Mouse (Mus musculus): ENCODE measurements around the gene D030056L22Rik. TPM values are rescaled to one million over a fixed set of nuclear protein-coding genes. Genes with fewer than 3 reads are reported as not detected.

Gene D030056L22Rik
- total and polyA plus RNA-seq, 3 experiments: 19.5 to 36.5 (median 25.2) TPM

GRCm38 (mm10) chr19:18758269-18758668 is 45.3 kb downstream of the D030056L22Rik start:
- H3K4me1 ChIP-seq (ENCODE audit: insufficient read depth, low read depth, low read length): no peaks in the 10 kb centered on the region
- TF ChIP-seq POLR2AphosphoS5 (IDR thresholded peaks at IDR 0.05; ENCODE audit: insufficient replicate concordance, low read depth, low read length) (no peak), CTCF (IDR thresholded peaks at IDR 0.05; ENCODE audit: low read depth, low read length) (no peak), GATA2 (IDR thresholded peaks at IDR 0.05; ENCODE audit: borderline replicate concordance, low read depth, low read length) (no peak), GATA1 (IDR thresholded peaks at IDR 0.05; ENCODE audit: borderline replicate concordance, low read length) (no peak), TAL1 (conservative IDR thresholded peaks at IDR 0.05; ENCODE audit: low read depth, low read length) (no peak)
- H3K4me3 ChIP-seq (ENCODE audit: low read depth, low read length): no peak overlapping the region
- DNase-seq (ENCODE audit: low spot score): no peak
- no peaks in the 10 kb centered on the region for H3K36me3 ChIP-seq (replicated peaks)
- H3K27me3 ChIP-seq (ENCODE audit: insufficient read depth, low read length): peaks cover 7% of the 10 kb centered on the region; the same call in 1 of the 2 replicates
- ATAC-seq (ENCODE audit: extremely low read depth, insufficient number of reproducible peaks, low FRiP score, poor library complexity, severe bottlenecking): no peak
- no peaks in the 10 kb centered on the region for H3K9me3 ChIP-seq (replicated peaks)

DNA sequence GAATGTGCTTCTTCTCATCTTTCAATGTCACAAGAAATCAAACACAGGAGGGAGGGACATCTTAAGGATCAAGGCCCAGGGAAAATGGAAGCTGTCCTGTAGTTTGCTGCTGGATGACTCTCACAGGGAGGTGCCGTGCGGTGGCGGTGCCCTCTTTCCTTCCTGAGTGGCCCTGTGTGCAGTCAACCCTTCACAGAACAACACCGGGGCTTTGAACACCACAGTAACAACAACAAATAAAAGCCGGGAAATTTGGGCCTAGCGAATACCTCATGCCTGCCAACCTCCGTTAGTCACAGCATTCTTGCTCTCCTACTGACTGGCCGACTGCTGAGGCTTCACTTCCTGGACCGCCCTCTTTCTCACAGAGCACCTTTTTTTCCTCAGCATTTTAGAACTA is 45.9 kb downstream of the D030056L22Rik start:
- DNase-seq (ENCODE audit: low spot score) (no peak), ATAC-seq (ENCODE audit: extremely low read depth, insufficient number of reproducible peaks, low FRiP score, poor library complexity, severe bottlenecking) (no peak)
- no peak overlapping the region for H3K4me3 ChIP-seq (ENCODE audit: low read depth, low read length)
- no peaks in the 10 kb centered on the region for H3K36me3 ChIP-seq (replicated peaks)
- H3K27me3 ChIP-seq (ENCODE audit: insufficient read depth, low read length): 0 out of 2 replicates have a peak, but pooled peaks cover 4% of the 10 kb centered on the region
- TF ChIP-seq POLR2AphosphoS5 (IDR thresholded peaks at IDR 0.05; ENCODE audit: insufficient replicate concordance, low read depth, low read length) (no peak), CTCF (IDR thresholded peaks at IDR 0.05; ENCODE audit: low read depth, low read length) (no peak)
- no peaks in the 10 kb centered on the region for H3K9me3 ChIP-seq (replicated peaks)
- H3K4me1 ChIP-seq (ENCODE audit: insufficient read depth, low read depth, low read length): no peaks in the 10 kb centered on the region

GRCm38 (mm10) chr19:18766399-18766798 is 53.4 kb downstream of the D030056L22Rik start:
- no peaks in the 10 kb centered on the region for H3K36me3 ChIP-seq (replicated peaks)
- TF ChIP-seq CTCF (IDR thresholded peaks at IDR 0.05; ENCODE audit: low read depth, low read length) (no peak), POLR2AphosphoS5 (IDR thresholded peaks at IDR 0.05; ENCODE audit: insufficient replicate concordance, low read depth, low read length) (no peak), GATA1 (IDR thresholded peaks at IDR 0.05; ENCODE audit: borderline replicate concordance, low read length) (no peak), TAL1 (conservative IDR thresholded peaks at IDR 0.05; ENCODE audit: low read depth, low read length) (no peak), GATA2 (IDR thresholded peaks at IDR 0.05; ENCODE audit: borderline replicate concordance, low read depth, low read length) (no peak)
- H3K4me1 ChIP-seq (ENCODE audit: insufficient read depth, low read depth, low read length): no peaks in the 10 kb centered on the region
- ATAC-seq (ENCODE audit: extremely low read depth, insufficient number of reproducible peaks, low FRiP score, poor library complexity, severe bottlenecking) (no peak), DNase-seq (ENCODE audit: low spot score) (no peak)
- H3K27me3 ChIP-seq (ENCODE audit: insufficient read depth, low read length): peaks cover 9% of the 10 kb centered on the region
- H3K9me3 ChIP-seq (replicated peaks): no peaks in the 10 kb centered on the region
- H3K4me3 ChIP-seq (ENCODE audit: low read depth, low read length): no peak overlapping the region

Other genes with a start within 250 kb of the D030056L22Rik start
- 88.0 and 114 TPM in 2 replicates for gene Ostf1, start 81.4 kb upstream of the D030056L22Rik start, total RNA-seq (2014; fragmentation: Nextera tagmentation)
- 322 and 331 TPM in 2 replicates for gene Ostf1, start 81.4 kb upstream of the D030056L22Rik start, total RNA-seq (2017)
- gene Ostf1, start 81.4 kb upstream of the D030056L22Rik start, polyA plus RNA-seq (2012): 281 and 378 TPM in 2 replicates
- 45.7 and 51.4 TPM in 2 replicates for gene Nmrk1, start 81.2 kb upstream of the D030056L22Rik start, total RNA-seq (2014; fragmentation: Nextera tagmentation)
- gene Nmrk1, start 81.2 kb upstream of the D030056L22Rik start, total RNA-seq (2017): 37.5 and 41.3 TPM in 2 replicates
- gene Nmrk1, start 81.2 kb upstream of the D030056L22Rik start, polyA plus RNA-seq (2012): 2.2 and 3.6 TPM in 2 replicates
- gene Carnmt1, start 42.4 kb upstream of the D030056L22Rik start, total RNA-seq (2014; fragmentation: Nextera tagmentation): 51.8 and 61.0 TPM in 2 replicates
- gene Carnmt1, start 42.4 kb upstream of the D030056L22Rik start, total RNA-seq (2017): 90.5 and 94.5 TPM in 2 replicates
- 18.2 and 23.2 TPM in 2 replicates for gene Carnmt1, start 42.4 kb upstream of the D030056L22Rik start, polyA plus RNA-seq (2012)
- not detected in 2 replicates for gene Trpm6, start 36.8 kb downstream of the D030056L22Rik start, total RNA-seq (2014; fragmentation: Nextera tagmentation)
- gene Trpm6, start 36.8 kb downstream of the D030056L22Rik start, total RNA-seq (2017): 0.05 and 0.23 TPM in 2 replicates
- gene Trpm6, start 36.8 kb downstream of the D030056L22Rik start, polyA plus RNA-seq (2012): not detected in 2 replicates